Mouse (Mus musculus): ENCODE measurements around the gene Nfic.

Gene Nfic

GRCm38 (mm10) chr10:81430141-81430830 lies 25.1 kb downstream of the Nfic start:
- DNase-seq (ENCODE audit: low spot score in 2 of 2): peak; percentile 56 to 74

GRCm38 (mm10) chr10:81429605-81430061 lies 25.8 kb downstream of the Nfic start:
- peak; percentile 66 to 67 for DNase-seq (ENCODE audit: low spot score in 2 of 2)

GRCm38 (mm10) chr10:81429092-81429491 lies 26.3 kb downstream of the Nfic start:
- DNase-seq (ENCODE audit: low spot score in 2 of 2): peak; percentile 9 to 14

GRCm38 (mm10) chr10:81428507-81428870 lies 26.9 kb downstream of the Nfic start:
- peak in 1 of 2 experiments; percentile 4 for DNase-seq (ENCODE audit: low spot score in 2 of 2)

- peak; percentile 11 to 22 for DNase-seq (ENCODE audit: low spot score in 2 of 2)
These were observed 27.5 kb downstream of the Nfic start for GRCm38 (mm10) chr10:81427804-81428506.

GRCm38 (mm10) chr10:81427327-81427726 lies 28.1 kb downstream of the Nfic start:
- peak in 1 of 2 experiments; percentile 3 for DNase-seq (ENCODE audit: low spot score in 2 of 2)

- peak; percentile 31 to 34 for DNase-seq (ENCODE audit: low spot score in 2 of 2)
These were observed 28.5 kb downstream of the Nfic start for GRCm38 (mm10) chr10:81426897-81427296.

- peak; percentile 8 for DNase-seq (ENCODE audit: low spot score in 2 of 2)
These were observed 29.3 kb downstream of the Nfic start for GRCm38 (mm10) chr10:81426081-81426671.

GRCm38 (mm10) chr10:81425236-81425850 lies 30.1 kb downstream of the Nfic start:
- peak; percentile 8 to 18 for DNase-seq (ENCODE audit: low spot score in 2 of 2)

- peak; percentile 12 to 17 for DNase-seq (ENCODE audit: low spot score in 2 of 2)
These were observed 31.0 kb downstream of the Nfic start for GRCm38 (mm10) chr10:81424246-81425051.

- DNase-seq (ENCODE audit: low spot score in 2 of 2): peak; percentile 2 to 4
These were observed 31.8 kb downstream of the Nfic start for GRCm38 (mm10) chr10:81423476-81424245.

GRCm38 (mm10) chr10:81422661-81423217 lies 32.7 kb downstream of the Nfic start:
- DNase-seq (ENCODE audit: low spot score in 2 of 2): peak; percentile 2 to 3

- DNase-seq (ENCODE audit: low spot score in 2 of 2): peak; percentile 3 to 8
These were observed 33.2 kb downstream of the Nfic start for GRCm38 (mm10) chr10:81422191-81422590.

- DNase-seq (ENCODE audit: low spot score in 2 of 2): peak in 1 of 2 experiments; percentile 3
These were observed 33.7 kb downstream of the Nfic start for GRCm38 (mm10) chr10:81421797-81422100.

GRCm38 (mm10) chr10:81421041-81421796 lies 34.2 kb downstream of the Nfic start:
- peak; percentile 2 to 6 for DNase-seq (ENCODE audit: low spot score in 2 of 2)

- DNase-seq (ENCODE audit: low spot score in 2 of 2): peak; percentile 6 to 15
These were observed 35.2 kb downstream of the Nfic start for GRCm38 (mm10) chr10:81420191-81420767.

GRCm38 (mm10) chr10:81419111-81419928 lies 36.1 kb downstream of the Nfic start:
- DNase-seq (ENCODE audit: low spot score in 2 of 2): peak in 1 of 2 experiments; percentile 1

Data from frontal cortex, postnatal 14 days (tissue).